19 mouse cellular contexts compared by ENCODE assay signal in the genomic region with DNA sequence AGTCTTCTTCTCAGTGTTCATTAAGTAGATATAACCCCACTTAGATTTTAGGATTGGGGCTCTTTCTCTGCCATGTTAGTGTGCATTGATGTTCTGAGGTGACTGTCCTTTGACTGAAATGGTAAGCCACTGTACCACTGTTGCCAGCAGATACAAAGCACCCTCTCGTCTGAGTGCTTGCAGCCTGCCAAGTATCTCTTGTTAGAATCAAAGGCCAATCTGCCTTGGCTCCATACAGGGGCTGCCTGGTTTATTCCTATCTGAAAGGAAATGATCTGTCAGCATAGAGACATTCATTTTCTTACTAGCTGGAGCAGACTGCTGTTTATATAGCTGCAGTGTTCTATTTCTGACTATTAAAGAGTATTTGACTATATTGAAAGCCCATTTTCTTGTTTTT. TPM values are rescaled to one million over a fixed set of nuclear protein-coding genes. Genes with fewer than 3 reads are reported as not detected.
"Had no signal": no experiment of that assay in that cellular context is flagged by ENCODE, and none has a peak within 500 bp of the region (broad histone marks: within the 10 kb centered on the region; RNA-seq: fewer than 3 reads in every experiment).

No protein-coding gene starts in this region.

- H3K27me3 ChIP-seq: limb, embryonic 13.5 days; liver, embryonic 13.5 days; neural tube, embryonic 13.5 days; stomach, embryonic 15.5 days had no signal

- ATAC-seq: intestine, postnatal 0 days had no signal

- H3K4me1 ChIP-seq: limb, embryonic 10.5 days; limb, embryonic 13.5 days; stomach, embryonic 15.5 days had no signal

- H3K9ac ChIP-seq: limb, embryonic 13.5 days; liver, embryonic 13.5 days; neural tube, embryonic 13.5 days; stomach, embryonic 15.5 days had no signal

- H3K4me2 ChIP-seq: limb, embryonic 13.5 days; liver, embryonic 13.5 days; midbrain, embryonic 11.5 days; neural tube, embryonic 13.5 days; stomach, embryonic 15.5 days had no signal

- H3K9me3 ChIP-seq: limb, embryonic 10.5 days; limb, embryonic 13.5 days; liver, embryonic 13.5 days; neural tube, embryonic 13.5 days; stomach, embryonic 15.5 days had no signal

- H3K4me3 ChIP-seq: limb, embryonic 10.5 days; limb, embryonic 13.5 days; liver, embryonic 13.5 days; myocyte; neural tube, embryonic 13.5 days; stomach, embryonic 15.5 days had no signal

- DNase-seq: kidney, adult 2 months; kidney, postnatal 25 days; liver, embryonic 13.5 days; lung, adult 2 months; lung, postnatal 14 days; lung, postnatal 4 days; midbrain, embryonic 14.5 days; retina, postnatal 1 day; right cerebral cortex, postnatal 25 days; spleen, adult 18-20 months; thymus, postnatal 25 days had no signal

- H3K27ac ChIP-seq: kidney, postnatal 0 days; limb, embryonic 10.5 days; limb, embryonic 13.5 days; liver, embryonic 13.5 days; neural tube, embryonic 13.5 days; stomach, embryonic 15.5 days had no signal

RNA-seq across cellular contexts. Expression of a gene that starts 2.0 kb away (rescaled TPM):
- polyA plus RNA-seq: myocyte had no signal
